Mouse (Mus musculus): ENCODE measurements around the gene Ppp2r5e.
"Not testable (repeated sequence)": the region's sequence is repeated elsewhere in the genome, so short reads cannot be mapped to it uniquely, and the experiment has no call there.

The Ppp2r5e gene

GRCm38 (mm10) chr12:75492148-75492547, 103.9 kb downstream of the Ppp2r5e start:
- not testable (repeated sequence) for DNase-seq (ENCODE audit: low spot score in 2 of 2)

- no peak for DNase-seq (ENCODE audit: low spot score in 2 of 2)
These were observed 108.5 kb downstream of the Ppp2r5e start for GRCm38 (mm10) chr12:75487500-75487899.

- DNase-seq (ENCODE audit: low spot score in 2 of 2), result no peak
These were observed 109.3 kb downstream of the Ppp2r5e start for GRCm38 (mm10) chr12:75486568-75487286.

- no peak for DNase-seq (ENCODE audit: low spot score in 2 of 2)
These were observed 113.3 kb downstream of the Ppp2r5e start for GRCm38 (mm10) chr12:75482781-75483180.

GRCm38 (mm10) chr12:75482015-75482414, 114.0 kb downstream of the Ppp2r5e start:
- DNase-seq (ENCODE audit: low spot score in 2 of 2), result no peak

- no peak for DNase-seq (ENCODE audit: low spot score in 2 of 2)
These were observed 116.0 kb downstream of the Ppp2r5e start for GRCm38 (mm10) chr12:75480031-75480430.

GRCm38 (mm10) chr12:75479375-75479898, 116.6 kb downstream of the Ppp2r5e start:
- no peak for DNase-seq (ENCODE audit: low spot score in 2 of 2)

GRCm38 (mm10) chr12:75478596-75478995, 117.4 kb downstream of the Ppp2r5e start:
- DNase-seq (ENCODE audit: low spot score in 2 of 2), result no peak

- DNase-seq (ENCODE audit: low spot score in 2 of 2), result no peak
These were observed 117.9 kb downstream of the Ppp2r5e start for GRCm38 (mm10) chr12:75478117-75478516.

- DNase-seq (ENCODE audit: low spot score in 2 of 2), result no peak
These were observed 123.0 kb downstream of the Ppp2r5e start for GRCm38 (mm10) chr12:75473021-75473420.

- DNase-seq (ENCODE audit: low spot score in 2 of 2), result no peak
These were observed 123.9 kb downstream of the Ppp2r5e start for GRCm38 (mm10) chr12:75472107-75472506.

- DNase-seq (ENCODE audit: low spot score in 2 of 2), result no peak
These were observed 128.2 kb downstream of the Ppp2r5e start for GRCm38 (mm10) chr12:75467814-75468213.

- DNase-seq (ENCODE audit: low spot score in 2 of 2), result no peak
These were observed 128.9 kb downstream of the Ppp2r5e start for GRCm38 (mm10) chr12:75467127-75467526.

- no peak for DNase-seq (ENCODE audit: low spot score in 2 of 2)
These were observed 129.8 kb downstream of the Ppp2r5e start for GRCm38 (mm10) chr12:75466206-75466605.

GRCm38 (mm10) chr12:75464016-75464769, 131.9 kb downstream of the Ppp2r5e start:
- no peak for DNase-seq (ENCODE audit: low spot score in 2 of 2)

GRCm38 (mm10) chr12:75460561-75460960, 135.5 kb downstream of the Ppp2r5e start:
- DNase-seq (ENCODE audit: low spot score in 2 of 2), result no peak

- no peak for DNase-seq (ENCODE audit: low spot score in 2 of 2)
These were observed 136.4 kb downstream of the Ppp2r5e start for GRCm38 (mm10) chr12:75459656-75460055.

GRCm38 (mm10) chr12:75453441-75453840, 142.6 kb downstream of the Ppp2r5e start:
- DNase-seq (ENCODE audit: low spot score in 2 of 2), result no peak

GRCm38 (mm10) chr12:75453027-75453426, 143.0 kb downstream of the Ppp2r5e start:
- no peak for DNase-seq (ENCODE audit: low spot score in 2 of 2)

GRCm38 (mm10) chr12:75450592-75450991, 145.5 kb downstream of the Ppp2r5e start:
- DNase-seq (ENCODE audit: low spot score in 2 of 2), result no peak

GRCm38 (mm10) chr12:75450011-75450410, 146.0 kb downstream of the Ppp2r5e start:
- no peak for DNase-seq (ENCODE audit: low spot score in 2 of 2)

- no peak for DNase-seq (ENCODE audit: low spot score in 2 of 2)
These were observed 146.5 kb downstream of the Ppp2r5e start for GRCm38 (mm10) chr12:75449475-75449966.

- DNase-seq (ENCODE audit: low spot score in 2 of 2), result no peak
These were observed 147.1 kb downstream of the Ppp2r5e start for GRCm38 (mm10) chr12:75448921-75449320.
